Mouse (Mus musculus) olfactory bulb, adult 2 months (tissue): Measurements from ENCODE around the gene Vmn1r203. TPM values are rescaled to one million over a fixed set of nuclear protein-coding genes. Genes with fewer than 3 reads are reported as not detected.
"Not testable (repeated sequence)": the region's sequence is repeated elsewhere in the genome, so short reads cannot be mapped to it uniquely, and the experiment has no call there.

Experiments
- H3K27ac ChIP-seq: fragments of 200-500 bp; 2 replicates; pipeline ENCODE4 v1.5.1; 2012; ENCODE audit warnings: low read depth, low read length; ENCODE audit not compliant: insufficient read depth
- H3K4me1 ChIP-seq: fragments of 200-500 bp; 2 replicates; pipeline ENCODE4 v1.6.1; 2012; ENCODE audit warnings: low read length; ENCODE audit not compliant: control insufficient read depth, insufficient read depth
- H3K4me3 ChIP-seq: fragments of 200-500 bp; 2 replicates; pipeline ENCODE4 v1.5.1; 2012; ENCODE audit warnings: mild to moderate bottlenecking, low read depth, low read length, moderate library complexity; ENCODE audit not compliant: insufficient read depth
- CTCF ChIP-seq: fragments of 200-500 bp; IDR thresholded peaks from 2 replicates; pipeline ENCODE4 v1.5.1; 2012; ENCODE audit warnings: low read depth, mild to moderate bottlenecking, low read length, moderate library complexity; ENCODE audit not compliant: insufficient read depth
- POLR2A ChIP-seq: fragments of 200-500 bp; IDR thresholded peaks from 2 replicates; pipeline ENCODE4 v1.6.1; 2012; ENCODE audit warnings: mild to moderate bottlenecking, low read depth, low read length, moderate library complexity; ENCODE audit not compliant: insufficient read depth
- WGBS: fragments of 180-500 bp; shearing (Covaris S2); methylation state at CpG from one replicate; pipeline ENCODE4 v1.1.7; 2018; 5-methylcytosine and 5-hydroxymethylcytosine counted together
- polyA plus RNA-seq: library from polyadenylated mRNA; stranded (reverse); fragments of >200 nt; gene quantifications from 2 replicates; pipeline ENCODE4 v1.2.4, GENCODE M21; 2012; ENCODE audit warnings: low replicate concordance; ENCODE audit not compliant: missing spikeins, insufficient read depth, insufficient read length

Gene Vmn1r203
- polyA plus RNA-seq, result not detected in 2 replicates

DNA sequence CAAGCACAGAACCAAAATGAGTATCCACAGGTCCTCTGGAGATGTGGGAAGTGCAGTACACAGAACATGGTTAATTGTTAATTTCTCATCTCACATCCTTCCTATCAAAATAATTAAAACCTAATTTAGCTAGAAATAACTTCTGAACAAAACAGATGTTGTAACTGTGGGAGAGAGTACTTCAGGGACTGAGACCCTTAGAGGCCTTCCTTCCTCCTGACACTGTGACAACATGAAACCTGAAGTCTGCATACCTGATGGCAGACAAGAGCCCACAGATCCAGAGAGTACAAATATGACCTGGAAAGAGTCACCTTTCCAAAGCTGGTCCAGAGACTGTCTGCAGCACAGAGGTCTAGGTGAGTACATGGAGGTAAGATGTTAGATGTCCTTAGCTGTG lies at the start of gene Vmn1r203:
Vmn1r203 (plus strand) TSS at position 301 of the 400 bp plus-strand sequence.
- H3K27ac ChIP-seq, result no peak within 1 kb of the TSS
- TF ChIP-seq POLR2A (no peak), CTCF (no peak)
- H3K4me3 ChIP-seq, result no peak within 1 kb of the TSS
- no peaks in the 10 kb centered on the region for H3K4me1 ChIP-seq

DNA sequence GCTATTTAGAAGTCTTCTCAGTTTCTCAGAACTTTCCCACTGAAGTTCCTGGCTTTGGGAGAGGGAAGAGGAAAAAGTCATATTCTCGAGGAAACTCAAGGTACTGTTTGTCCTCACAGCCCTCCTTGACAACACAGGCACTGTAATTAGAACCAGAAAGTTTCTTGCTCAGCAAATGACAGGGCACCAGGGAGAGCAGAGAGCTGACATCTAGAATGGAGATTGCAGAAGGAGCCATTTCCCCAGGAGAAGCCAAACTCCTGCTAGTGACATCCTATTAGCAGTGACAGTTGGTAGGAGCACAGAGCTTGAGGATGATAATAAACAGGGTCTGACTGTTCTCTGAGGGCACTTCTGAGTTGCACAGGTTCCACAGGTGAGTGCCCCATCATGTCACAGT lies 46.3 kb upstream of the Vmn1r203 start, which contains the start of gene Vmn1r201:
Vmn1r201 (plus strand) TSS at position 301 of the 400 bp plus-strand sequence.
- WGBS, result 63% methylated on average over 1 of the region's 1 CpGs
- no peaks in the 10 kb centered on the region for H3K4me1 ChIP-seq
- no peak within 1 kb of the TSS for H3K27ac ChIP-seq
- H3K4me3 ChIP-seq, result no peak within 1 kb of the TSS
- TF ChIP-seq CTCF (no peak), POLR2A (no peak)

DNA sequence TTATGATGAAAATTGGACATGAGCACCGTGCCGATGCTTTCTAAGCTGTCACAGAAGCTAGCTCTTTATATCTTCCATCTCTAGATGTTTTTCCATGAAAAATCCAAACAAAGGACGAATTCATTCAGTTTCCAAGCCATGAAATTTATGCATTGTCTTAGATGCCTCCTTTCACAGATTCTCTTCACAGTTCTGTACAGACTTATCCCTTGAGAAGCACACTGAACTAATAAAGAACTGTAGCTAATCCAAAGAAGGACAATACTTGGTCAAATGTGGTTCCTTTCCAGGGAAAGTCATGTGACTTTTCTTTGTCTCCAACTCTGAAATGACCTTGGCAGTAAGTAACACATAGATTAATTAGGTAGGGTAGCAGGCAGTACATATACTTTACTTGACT lies 15.5 kb upstream of the Vmn1r203 start:
- WGBS, result 44% methylated on average over 3 of the region's 3 CpGs
- H3K27ac ChIP-seq, result no peak overlapping the region
- TF ChIP-seq POLR2A (no peak), CTCF (no peak)
- H3K4me1 ChIP-seq, result no peaks in the 10 kb centered on the region
- H3K4me3 ChIP-seq, result no peak overlapping the region

DNA sequence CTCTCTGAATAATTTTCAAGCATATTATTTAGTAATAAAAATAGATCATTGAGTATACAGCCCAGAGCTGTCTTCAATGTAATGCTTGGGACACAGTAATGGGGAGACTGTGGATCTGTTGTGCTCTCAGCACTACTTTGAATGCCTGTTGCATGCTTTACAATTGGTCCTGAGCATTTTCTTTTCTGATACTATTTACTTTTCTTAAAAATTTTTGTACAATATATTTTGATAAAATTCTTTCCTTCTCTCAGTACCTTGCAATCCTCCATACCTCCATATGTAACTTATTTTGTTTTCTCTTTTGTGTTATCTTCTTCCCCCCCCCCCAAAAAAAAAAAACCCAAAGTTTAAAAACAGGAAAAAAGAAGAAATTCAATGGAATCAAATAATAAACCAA lies 12.6 kb upstream of the Vmn1r203 start, which contains the start of gene Vmn1r202:
Vmn1r202 (minus strand) TSS at position 101 of the 400 bp plus-strand sequence.
- no peaks in the 10 kb centered on the region for H3K4me1 ChIP-seq
- no peak within 1 kb of the TSS for H3K4me3 ChIP-seq
- no peak within 1 kb of the TSS for H3K27ac ChIP-seq
- TF ChIP-seq POLR2A, result no peak
- no peak for TF ChIP-seq CTCF

DNA sequence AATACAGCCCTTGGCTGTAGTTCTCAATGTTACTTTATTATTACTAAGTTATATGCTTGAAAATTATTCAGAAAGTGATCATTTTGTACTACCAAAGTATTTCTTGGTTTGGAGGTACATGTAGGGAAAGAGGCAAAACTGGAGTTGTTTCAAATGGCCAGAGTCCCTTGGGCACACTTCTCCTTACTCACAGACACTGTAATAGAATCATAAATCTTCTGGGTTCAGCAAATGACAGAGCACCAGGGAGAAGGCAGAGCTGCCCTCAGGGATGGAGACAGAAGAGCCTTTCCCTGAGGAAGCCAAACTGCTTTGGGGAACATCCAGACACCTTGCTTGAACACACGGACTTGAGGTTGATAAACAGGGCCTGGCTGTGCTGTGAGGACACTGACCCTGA lies 35.0 kb downstream of the Vmn1r203 start, which contains the start of gene Vmn1r204:
Vmn1r204 (plus strand) TSS at position 301 of the 400 bp plus-strand sequence.
- WGBS, result 53% methylated on average over 1 of the region's 1 CpGs

DNA sequence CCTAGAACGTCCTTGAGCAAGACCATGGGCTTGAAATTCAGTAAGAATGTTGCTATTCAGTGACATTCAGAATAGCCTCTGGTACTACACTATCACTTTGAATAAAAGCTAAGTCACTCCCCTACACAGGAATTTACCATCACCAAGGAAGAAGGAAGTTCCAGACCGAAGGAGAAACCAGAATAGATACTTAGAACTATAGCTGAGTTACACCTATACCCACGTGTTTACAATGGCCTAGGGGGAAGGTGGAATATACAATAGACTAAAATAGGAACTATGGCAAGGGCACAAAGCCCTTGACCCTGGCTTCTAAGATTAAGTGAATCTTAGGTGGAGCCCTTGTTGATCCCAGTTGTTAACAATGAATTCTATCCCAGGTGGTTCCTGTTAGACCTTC lies 57.0 kb downstream of the Vmn1r203 start:
- 79% methylated on average over 3 of the region's 3 CpGs for WGBS
- not testable (repeated sequence) for H3K27ac ChIP-seq, H3K4me3 ChIP-seq, H3K4me1 ChIP-seq

More for the DNA sequence above, 35.0 kb downstream of the Vmn1r203 start, which contains the start of gene Vmn1r204:
- H3K4me3 ChIP-seq, H3K4me1 ChIP-seq, H3K27ac ChIP-seq: not testable (repeated sequence)

Other genes with a start within 250 kb of the Vmn1r203 start
- not detected in 2 replicates for gene Vmn1r195, start 247.6 kb upstream of the Vmn1r203 start, polyA plus RNA-seq
- not detected in 2 replicates for gene Vmn1r196, start 228.2 kb upstream of the Vmn1r203 start, polyA plus RNA-seq
- gene Vmn1r197, start 193.5 kb upstream of the Vmn1r203 start, polyA plus RNA-seq, result not detected in 2 replicates
- not detected in 2 replicates for gene Vmn1r198, start 167.8 kb upstream of the Vmn1r203 start, polyA plus RNA-seq
- not detected in 2 replicates for gene Vmn1r199, start 138.3 kb upstream of the Vmn1r203 start, polyA plus RNA-seq
- not detected in 2 replicates for gene Vmn1r200, start 127.7 kb upstream of the Vmn1r203 start, polyA plus RNA-seq
- not detected in 2 replicates for gene Vmn1r201, start 46.2 kb upstream of the Vmn1r203 start, polyA plus RNA-seq
- not detected in 2 replicates for gene Vmn1r202, start 12.7 kb upstream of the Vmn1r203 start, polyA plus RNA-seq
- gene Vmn1r204, start 35.1 kb downstream of the Vmn1r203 start, polyA plus RNA-seq, result not detected in 2 replicates
- gene Vmn1r205, start 74.9 kb downstream of the Vmn1r203 start, polyA plus RNA-seq, result not detected in 2 replicates
- gene Vmn1r206, start 106.1 kb downstream of the Vmn1r203 start, polyA plus RNA-seq, result not detected in 2 replicates
- gene Vmn1r207-ps, start 211.5 kb downstream of the Vmn1r203 start, polyA plus RNA-seq, result not detected in 2 replicates